Mouse (Mus musculus): ENCODE data around the gene Il5ra. TPM values are rescaled to one million over a fixed set of nuclear protein-coding genes. Genes with fewer than 3 reads are reported as not detected.

Il5ra gene
- total RNA-seq (2021), result not detected

DNA sequence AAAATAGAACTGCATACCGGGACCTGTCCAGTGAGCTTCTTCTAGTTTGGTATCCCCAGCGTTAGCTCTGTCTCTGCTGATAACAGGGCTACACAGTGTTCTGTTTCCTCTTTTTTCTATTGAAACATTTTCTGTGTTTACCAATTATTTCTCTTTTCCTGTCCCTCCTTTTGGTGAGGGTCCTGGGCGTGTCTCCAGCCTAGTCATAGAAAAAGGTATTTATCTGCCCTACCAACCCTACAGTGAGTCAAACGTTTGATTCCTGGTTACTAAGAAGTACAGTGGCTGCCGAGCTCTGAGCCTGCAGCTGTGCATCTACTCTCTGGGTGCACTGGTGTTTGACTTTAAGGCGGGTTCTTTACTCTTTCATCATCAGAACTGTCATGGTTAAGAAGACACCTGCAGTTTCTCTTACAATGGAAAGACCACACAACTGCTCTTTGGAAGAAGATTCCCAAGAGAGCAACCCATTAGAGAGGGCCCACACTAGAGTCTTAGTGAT lies at the start of gene Il5ra:
Gene Il5ra, minus strand, starts transcription at position 151 of the 502 bp plus-strand sequence.
- DNase-seq (ENCODE audit: low spot score in 2 of 2), result no peak
- intact Hi-C loops (cut with DNase I), result no loop called here

- DNase-seq (ENCODE audit: low spot score in 2 of 2), result no peak
- intact Hi-C loops (cut with DNase I), result no loop called here
Measured at GRCm38 (mm10) chr6:106794094-106794814, 45.4 kb upstream of the Il5ra start.

GRCm38 (mm10) chr6:106793621-106794020 lies 44.8 kb upstream of the Il5ra start:
- intact Hi-C loops (cut with DNase I), result no loop called here
- no peak for DNase-seq (ENCODE audit: low spot score in 2 of 2)

GRCm38 (mm10) chr6:106793088-106793487 lies 44.3 kb upstream of the Il5ra start:
- intact Hi-C loops (cut with DNase I), result no loop called here
- DNase-seq (ENCODE audit: low spot score in 2 of 2), result no peak

- intact Hi-C loops (cut with DNase I), result no loop called here
- DNase-seq (ENCODE audit: low spot score in 2 of 2), result no peak
Measured at GRCm38 (mm10) chr6:106792486-106792885, 43.6 kb upstream of the Il5ra start.

- DNase-seq (ENCODE audit: low spot score in 2 of 2), result no peak
Measured at GRCm38 (mm10) chr6:106791429-106791828, 42.6 kb upstream of the Il5ra start.

GRCm38 (mm10) chr6:106787138-106787537 lies 38.3 kb upstream of the Il5ra start:
- intact Hi-C loops (cut with DNase I), result no loop called here

More at GRCm38 (mm10) chr6:106791429-106791828, 42.6 kb upstream of the Il5ra start:
- intact Hi-C loops (cut with DNase I), result no loop called here

DNA sequence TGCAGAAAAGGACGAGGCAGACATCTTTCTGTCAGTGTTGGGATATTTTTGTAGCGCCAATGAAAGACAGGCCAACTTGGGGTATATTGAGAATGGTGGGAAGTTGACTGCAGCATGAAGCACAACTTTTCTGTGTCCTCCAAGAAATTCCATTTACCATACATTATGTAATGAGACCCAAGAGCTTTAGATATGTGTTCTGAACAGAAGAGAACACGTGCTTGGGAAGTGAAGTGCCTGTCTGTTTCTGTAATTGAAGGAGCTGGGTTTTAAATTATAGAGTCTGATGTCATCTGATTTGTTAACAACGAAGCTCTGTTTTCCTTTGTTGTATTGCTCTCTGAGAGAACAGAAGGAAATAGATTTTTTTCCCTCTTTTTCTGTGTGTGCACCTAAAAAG lies 21.2 kb upstream of the Il5ra start:
- intact Hi-C loops (cut with DNase I), result no loop called here
- DNase-seq (ENCODE audit: low spot score in 2 of 2), result no peak

More at GRCm38 (mm10) chr6:106787138-106787537, 38.3 kb upstream of the Il5ra start:
- DNase-seq (ENCODE audit: low spot score in 2 of 2), result no peak

DNA sequence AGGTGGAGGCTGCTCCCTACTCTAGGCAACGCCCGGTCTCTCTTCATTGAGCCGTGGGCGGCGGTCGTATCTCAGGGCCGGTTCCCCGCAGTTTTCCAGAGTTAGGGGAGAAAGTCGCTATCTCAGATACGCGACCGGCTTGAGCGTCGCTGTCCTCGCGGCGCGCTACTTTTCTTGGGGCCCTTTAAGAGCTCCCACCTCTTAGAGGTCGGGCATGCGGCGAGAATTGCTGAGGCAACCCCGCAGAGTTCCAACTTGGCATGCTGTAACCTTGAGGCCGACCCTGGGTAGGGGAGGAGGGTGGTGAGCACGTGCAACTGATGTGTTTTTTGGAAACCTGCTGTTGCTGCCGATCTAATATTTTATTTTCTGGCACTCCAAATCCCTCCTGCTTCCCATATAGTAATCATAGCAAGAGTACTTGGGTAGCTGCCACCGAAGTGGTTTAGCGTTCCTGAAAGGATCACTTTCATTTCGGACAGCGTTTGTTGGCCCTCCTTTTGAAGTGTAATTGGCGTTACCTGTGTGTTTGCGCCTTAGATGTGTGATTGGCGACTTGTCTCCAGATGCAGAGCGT lies 20.5 kb upstream of the Il5ra start:
- DNase-seq (ENCODE audit: low spot score in 2 of 2), result no peak
- intact Hi-C loops (cut with DNase I), result no loop called here

- peak; percentile 96 to 97 for DNase-seq (ENCODE audit: low spot score in 2 of 2)
- intact Hi-C loops (cut with DNase I), result no loop called here
Measured at GRCm38 (mm10) chr6:106768640-106769289, 19.9 kb upstream of the Il5ra start, which contains the start of gene Trnt1. Gene Trnt1 (plus strand): TSS chr6:106769120.

DNA sequence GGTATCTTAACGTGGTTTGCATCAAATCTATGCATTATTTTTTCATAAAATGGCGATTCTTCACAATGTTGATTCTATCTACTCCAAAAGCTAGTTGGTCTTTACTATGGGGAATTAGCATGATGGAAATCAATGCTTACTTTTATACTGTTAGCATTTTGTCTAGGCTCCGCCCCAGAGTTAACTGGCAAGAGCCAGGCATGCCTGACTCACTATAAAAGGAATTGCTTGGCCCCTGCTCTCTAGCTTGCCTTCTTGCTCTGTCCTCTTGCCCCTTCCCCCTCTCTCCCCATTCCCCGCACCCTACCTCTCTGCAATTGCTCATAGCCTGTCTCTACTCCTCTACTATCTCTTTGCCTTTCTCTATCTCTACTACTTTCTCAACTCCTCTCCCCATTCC lies 17.9 kb upstream of the Il5ra start:
- DNase-seq (ENCODE audit: low spot score in 2 of 2), result no peak
- intact Hi-C loops (cut with DNase I), result no loop called here

GRCm38 (mm10) chr6:106765892-106766291 lies 17.1 kb upstream of the Il5ra start:
- intact Hi-C loops (cut with DNase I), result no loop called here
- no peak for DNase-seq (ENCODE audit: low spot score in 2 of 2)

GRCm38 (mm10) chr6:106761486-106761885 lies 12.6 kb upstream of the Il5ra start:
- DNase-seq (ENCODE audit: low spot score in 2 of 2), result no peak
- intact Hi-C loops (cut with DNase I), result no loop called here

DNA sequence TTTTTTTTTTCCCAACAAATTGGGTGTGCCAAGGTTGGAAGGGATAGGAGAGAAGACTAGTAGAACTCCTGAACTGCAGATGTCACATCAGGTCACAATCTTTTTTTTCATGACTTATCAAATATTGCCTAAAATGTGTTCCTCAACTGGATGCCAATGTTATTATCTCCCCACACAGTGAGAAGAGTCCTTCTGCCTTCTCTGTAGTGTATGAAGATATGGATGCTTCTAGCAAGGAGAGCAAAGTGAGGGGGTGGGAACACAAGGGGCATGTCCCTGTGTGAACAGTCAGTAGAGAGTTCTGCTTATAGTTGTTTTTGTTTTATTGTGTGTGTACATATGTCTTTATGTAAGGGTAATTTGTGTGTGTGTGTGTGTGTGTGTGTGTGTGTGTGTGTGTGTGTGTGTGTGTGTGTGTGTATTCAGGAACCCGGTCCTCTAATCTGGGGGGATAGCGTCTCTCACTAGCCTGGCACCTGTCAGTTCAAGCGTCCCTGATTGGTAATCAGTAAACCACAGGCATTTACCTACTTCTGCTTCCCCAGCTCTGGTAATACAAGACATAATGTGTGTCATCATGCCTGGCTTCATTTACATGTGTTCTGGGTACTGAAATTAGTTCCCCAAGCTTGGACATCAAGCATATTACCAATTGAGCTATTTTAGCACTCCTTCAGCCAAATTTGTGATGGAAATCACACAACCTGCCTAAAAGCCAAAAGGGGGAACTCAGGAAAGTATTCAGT lies 11.8 kb upstream of the Il5ra start:
- intact Hi-C loops (cut with DNase I), result no loop called here
- no peak for DNase-seq (ENCODE audit: low spot score in 2 of 2)

- no peak for DNase-seq (ENCODE audit: low spot score in 2 of 2)
- intact Hi-C loops (cut with DNase I), result no loop called here
Measured at GRCm38 (mm10) chr6:106758299-106758698, 9.5 kb upstream of the Il5ra start.

DNA sequence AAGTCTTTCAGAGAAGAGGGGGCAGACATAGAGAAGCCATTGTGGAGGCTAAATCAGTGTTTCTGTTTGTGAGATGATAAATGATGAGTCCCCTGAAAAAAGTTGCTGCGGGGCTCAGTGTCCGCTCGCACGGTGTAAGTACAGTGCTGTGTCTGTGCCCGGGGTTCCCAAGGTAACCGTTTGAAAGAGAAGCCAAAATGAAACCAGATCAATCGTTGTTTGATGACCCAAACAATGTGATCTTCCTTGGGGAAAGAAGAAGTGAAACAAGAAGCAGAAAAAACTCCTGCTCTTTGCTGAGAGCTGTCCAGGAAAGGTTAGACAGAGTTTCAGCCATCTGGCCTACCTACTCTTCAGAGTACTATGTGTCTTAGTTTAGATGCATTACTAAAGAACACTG lies 1.5 kb upstream of the Il5ra start:
- no peak for DNase-seq (ENCODE audit: low spot score in 2 of 2)
- intact Hi-C loops (cut with DNase I), result no loop called here

- intact Hi-C loops (cut with DNase I), result no loop called here
- DNase-seq (ENCODE audit: low spot score in 2 of 2), result no peak
Measured at GRCm38 (mm10) chr6:106747804-106748203, 1.0 kb downstream of the Il5ra start.

GRCm38 (mm10) chr6:106747251-106747650 lies 1.6 kb downstream of the Il5ra start:
- intact Hi-C loops (cut with DNase I), result no loop called here
- DNase-seq (ENCODE audit: low spot score in 2 of 2), result no peak

DNA sequence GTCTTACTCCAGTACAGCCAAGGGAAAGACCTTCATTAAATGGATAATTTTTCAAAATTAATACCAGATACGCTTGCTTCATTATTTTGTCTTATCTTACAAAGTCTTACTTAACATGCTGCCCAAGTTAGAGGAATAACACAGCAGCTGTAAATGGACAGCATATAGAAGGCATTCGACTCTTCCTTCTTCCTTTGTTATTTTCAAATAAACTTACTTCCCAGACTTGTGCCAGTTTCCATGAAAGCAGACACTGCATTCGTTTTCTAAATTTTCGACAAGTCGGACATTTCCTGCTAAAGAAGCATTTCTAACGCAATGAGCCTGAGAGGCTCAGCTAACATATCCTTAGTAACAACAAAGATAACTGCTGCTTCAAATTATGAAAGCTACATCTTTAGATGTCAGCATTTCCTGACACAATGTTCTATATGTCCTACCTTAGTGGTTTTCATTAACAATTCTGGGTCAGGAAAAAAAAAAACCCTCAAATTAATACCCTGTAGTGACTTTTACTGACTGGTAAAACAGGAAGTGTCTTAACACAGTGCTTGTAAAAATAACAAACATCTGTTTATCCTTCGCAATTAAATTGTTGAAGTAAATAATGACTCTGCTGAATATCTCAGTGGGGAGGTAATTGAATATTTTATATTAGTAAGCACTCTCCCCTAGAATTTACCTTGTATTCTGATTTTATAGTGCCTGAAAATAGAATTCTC lies 3.0 kb downstream of the Il5ra start:
- intact Hi-C loops (cut with DNase I), result no loop called here
- no peak for DNase-seq (ENCODE audit: low spot score in 2 of 2)
